17 mouse cellular contexts compared by ENCODE assay signal in the genomic region with DNA sequence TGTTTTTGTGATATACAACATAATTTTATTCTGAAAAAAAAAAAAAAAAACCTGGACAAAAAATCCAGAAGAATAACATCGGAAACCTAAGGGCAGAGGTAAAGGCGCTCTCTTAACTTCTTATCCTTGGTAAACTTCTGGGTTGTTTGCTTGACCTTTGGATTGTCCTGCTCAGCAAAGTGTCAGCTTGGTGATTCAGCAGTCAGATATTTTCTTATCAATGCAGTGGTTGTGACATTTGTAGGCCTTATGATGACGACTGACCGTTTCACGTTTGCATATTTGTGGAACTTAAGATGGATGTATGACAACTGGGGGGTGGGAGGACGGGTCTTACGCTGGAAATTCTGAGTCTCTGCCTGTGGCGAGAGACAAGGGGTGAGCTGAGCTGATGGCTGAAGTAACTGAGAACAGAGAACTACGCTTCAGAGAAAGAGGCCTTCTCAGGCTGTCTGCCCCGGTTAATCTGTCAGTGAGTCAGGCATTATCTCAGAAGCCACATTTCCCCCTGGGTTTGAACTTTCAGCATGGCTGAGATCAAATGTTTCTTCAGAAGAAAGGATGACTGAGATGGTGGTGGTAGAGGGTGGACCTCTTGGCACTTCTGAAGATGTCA.
DNase-seq lines count a peak whose midpoint lies in the region; ATAC-seq and TF ChIP-seq lines count a peak whose summit lies in the region.
"Had no signal": no experiment of that assay in that cellular context is flagged by ENCODE, and none has a peak within 500 bp of the region (broad histone marks: within the 10 kb centered on the region; RNA-seq: fewer than 3 reads in every experiment).

No protein-coding gene starts in this region.

- DNase-seq in lung, embryonic 14.5 days = no peak
- no peak for DNase-seq in lung, postnatal 4 days
- DNase-seq in neural tube, embryonic 10.5 days (ENCODE audit: extremely low spot score, low spot score) = no peak
- DNase-seq in urinary bladder, adult 18-20 months (ENCODE audit: low spot score in 2 of 2) = no peak
- DNase-seq: cerebellum, postnatal 25 days; heart, postnatal 14 days; kidney, adult 11 months; lung, adult 18-20 months; thymus, adult 18-20 months had no signal

- H3K9ac ChIP-seq in lung, embryonic 14.5 days = no peak overlapping the region
- no peak overlapping the region for H3K9ac ChIP-seq in intestine, postnatal 0 days (ENCODE audit: low read depth, low read length)
- H3K9ac ChIP-seq in hindbrain, embryonic 12.5 days = no peak overlapping the region
- H3K9ac ChIP-seq: embryonic facial prominence, embryonic 13.5 days; forebrain, embryonic 15.5 days; midbrain, embryonic 12.5 days had no signal

- WGBS in lung, embryonic 14.5 days = 33% methylated on average over 10 of the region's 10 CpGs
- 36% methylated on average over 10 of the region's 10 CpGs for WGBS in intestine, postnatal 0 days
- WGBS in hindbrain, embryonic 12.5 days = 67% methylated on average over 10 of the region's 10 CpGs

- H3K4me1 ChIP-seq in lung, embryonic 14.5 days (ENCODE audit: insufficient read depth) = peaks cover 13% of the 10 kb centered on the region
- H3K4me1 ChIP-seq in intestine, postnatal 0 days (replicated peaks; ENCODE audit: control insufficient read depth, insufficient read depth, low read length) = peaks cover 5% of the 10 kb centered on the region; the same call in 1 of the 2 replicates
- H3K4me1 ChIP-seq in hindbrain, embryonic 12.5 days = no peaks in the 10 kb centered on the region
- H3K4me1 ChIP-seq: forebrain, embryonic 15.5 days; midbrain, embryonic 12.5 days had no signal

- H3K4me3 ChIP-seq in lung, embryonic 14.5 days (ENCODE audit: low read depth, low read length) = no peak overlapping the region
- H3K4me3 ChIP-seq in intestine, postnatal 0 days (ENCODE audit: low read depth, low read length) = no peak overlapping the region
- H3K4me3 ChIP-seq in hindbrain, embryonic 12.5 days = no peak overlapping the region
- H3K4me3 ChIP-seq: embryonic facial prominence, embryonic 13.5 days; forebrain, embryonic 15.5 days; layer of hippocampus, adult 2 months; midbrain, embryonic 12.5 days had no signal

- H3K4me2 ChIP-seq in lung, embryonic 14.5 days = no peak overlapping the region
- peak overlapping the region; percentile 43 for H3K4me2 ChIP-seq in intestine, postnatal 0 days (replicated peaks; ENCODE audit: low read depth)
- no peak overlapping the region for H3K4me2 ChIP-seq in hindbrain, embryonic 12.5 days (replicated peaks)
- H3K4me2 ChIP-seq: embryonic facial prominence, embryonic 13.5 days; forebrain, embryonic 15.5 days; midbrain, embryonic 12.5 days had no signal

- no peak for TF ChIP-seq CTCF in lung, embryonic 14.5 days (IDR thresholded peaks at IDR 0.05; ENCODE audit: low read depth)
- no peak for TF ChIP-seq CTCF in intestine, postnatal 0 days (IDR thresholded peaks at IDR 0.05; ENCODE audit: low read depth)

- no peaks in the 10 kb centered on the region for H3K9me3 ChIP-seq in lung, embryonic 14.5 days (ENCODE audit: low read depth, low read length)
- no peaks in the 10 kb centered on the region for H3K9me3 ChIP-seq in intestine, postnatal 0 days (ENCODE audit: control insufficient read depth)
- no peaks in the 10 kb centered on the region for H3K9me3 ChIP-seq in hindbrain, embryonic 12.5 days (replicated peaks)
- H3K9me3 ChIP-seq: embryonic facial prominence, embryonic 13.5 days; forebrain, embryonic 15.5 days; midbrain, embryonic 12.5 days had no signal

- no peak for ATAC-seq in lung, embryonic 14.5 days (ENCODE audit: insufficient read depth)
- ATAC-seq in common myeloid progenitor, adult 5-6 weeks (replicated peaks; ENCODE audit: low read depth, poor library complexity, severe bottlenecking) = peak; percentile 83
- ATAC-seq in intestine, postnatal 0 days = peak; percentile 87
- ATAC-seq in megakaryocyte progenitor cell, adult 5-6 weeks (replicated peaks; ENCODE audit: poor library complexity) = peak; percentile 75
- ATAC-seq in hindbrain, embryonic 12.5 days (ENCODE audit: low FRiP score) = no peak
- ATAC-seq: forebrain, embryonic 15.5 days had no signal

- H3K27me3 ChIP-seq in lung, embryonic 14.5 days (ENCODE audit: insufficient read depth, low read length) = no peaks in the 10 kb centered on the region
- no peaks in the 10 kb centered on the region for H3K27me3 ChIP-seq in intestine, postnatal 0 days (replicated peaks; ENCODE audit: control insufficient read depth, insufficient read depth, low read length)
- no peaks in the 10 kb centered on the region for H3K27me3 ChIP-seq in hindbrain, embryonic 12.5 days
- H3K27me3 ChIP-seq: embryonic facial prominence, embryonic 13.5 days; forebrain, embryonic 15.5 days; midbrain, embryonic 12.5 days had no signal

- H3K27ac ChIP-seq in lung, embryonic 14.5 days (ENCODE audit: low read depth) = 0 out of 2 replicates have a peak overlapping the region, but pooled peaks have one; percentile 15
- H3K27ac ChIP-seq in intestine, postnatal 0 days (ENCODE audit: low read depth, low read length) = peak overlapping the region; percentile 78
- no peak overlapping the region for H3K27ac ChIP-seq in hindbrain, embryonic 12.5 days
- H3K27ac ChIP-seq: embryonic facial prominence, embryonic 13.5 days; forebrain, embryonic 15.5 days; layer of hippocampus, adult 2 months; midbrain, embryonic 12.5 days had no signal

- H3K36me3 ChIP-seq in lung, embryonic 14.5 days (ENCODE audit: insufficient read depth) = no peaks in the 10 kb centered on the region
- H3K36me3 ChIP-seq in intestine, postnatal 0 days (ENCODE audit: control insufficient read depth, insufficient read depth) = no peaks in the 10 kb centered on the region
- H3K36me3 ChIP-seq in hindbrain, embryonic 12.5 days = no peaks in the 10 kb centered on the region
- H3K36me3 ChIP-seq: embryonic facial prominence, embryonic 13.5 days; forebrain, embryonic 15.5 days; midbrain, embryonic 12.5 days had no signal

Comparison
In these comparisons a context has a peak if more than half of its experiments do, and no peak if none do; other contexts are left out.
1. ATAC-seq: peak in common myeloid progenitor, adult 5-6 weeks (single experiment), intestine, postnatal 0 days (single experiment) and megakaryocyte progenitor cell, adult 5-6 weeks (single experiment); none in lung, embryonic 14.5 days (single experiment) and hindbrain, embryonic 12.5 days (single experiment).